Mouse (Mus musculus) liver, embryonic 14.5 days (tissue): ENCODE data around the gene Dhx37.

Experiments used
- CTCF ChIP-seq: IDR thresholded peaks from 2 replicates; pipeline ENCODE4 v1.5.1; 2016; ENCODE audit warnings: antibody characterized with exemption, low read depth, control low read depth
- EP300 ChIP-seq: IDR thresholded peaks from 2 replicates; pipeline ENCODE4 v1.6.1; 2016; ENCODE audit warnings: antibody characterized with exemption, low read depth

GRCm38 (mm10) chr5:125442136-125442995 is 8.4 kb upstream of the Dhx37 start:
- TF ChIP-seq CTCF (no peak), EP300 (no peak)
